Mouse (Mus musculus) CD8-positive naive resting alpha-beta T cell, adult 2 months (primary cell): ENCODE data around the gene Cpne1.

Experiments used
- DNase-seq, 2 experiments: peaks; one replicate each; pipeline ENCODE4 v3.0.0; 2022; ENCODE audit warnings: low read depth in 2 of 2, low spot score in 2 of 2

Cpne1 gene

GRCm38 (mm10) chr2:156079674-156080073, 32.1 kb downstream of the Cpne1 start:
- no peak for DNase-seq

DNA sequence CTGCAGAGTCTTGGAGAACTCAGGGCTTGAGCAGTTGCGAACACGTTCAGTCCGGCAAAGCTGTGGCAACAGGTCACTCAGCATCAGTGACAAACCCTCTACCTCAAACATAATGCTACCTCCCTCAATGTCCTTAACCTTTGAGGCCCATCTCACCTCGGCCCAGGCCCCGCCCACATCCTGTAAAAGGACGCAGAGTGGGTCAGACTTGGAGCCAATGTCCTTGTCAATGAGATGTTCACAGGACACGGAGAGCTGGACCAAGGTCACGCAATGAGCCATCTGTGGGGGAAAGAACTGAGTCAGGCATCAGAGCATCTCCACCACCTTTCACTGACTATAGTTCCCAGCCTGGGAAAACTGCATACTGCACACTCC, 32.6 kb downstream of the Cpne1 start:
- DNase-seq: no peak

GRCm38 (mm10) chr2:156078421-156079182, 33.2 kb downstream of the Cpne1 start:
- no peak for DNase-seq

GRCm38 (mm10) chr2:156077461-156077860, 34.3 kb downstream of the Cpne1 start:
- DNase-seq: no peak

DNA sequence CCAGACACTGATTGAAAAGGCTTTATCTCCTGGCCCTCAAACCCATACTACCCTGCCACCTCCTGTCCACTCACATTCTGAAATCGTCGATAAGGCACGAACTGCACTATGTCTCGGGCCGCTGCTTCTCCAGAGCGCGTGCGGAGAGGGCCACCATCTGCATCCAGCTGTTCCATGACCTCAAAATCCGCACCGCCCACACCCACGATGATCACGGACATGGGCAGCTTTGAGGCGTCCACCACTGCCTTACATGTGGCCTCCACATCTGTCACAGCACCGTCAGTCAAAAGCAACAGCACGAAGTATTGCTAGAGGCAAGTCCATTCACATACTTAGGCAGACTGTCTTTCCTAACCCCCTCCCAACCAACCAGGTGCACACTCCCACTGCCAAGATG, 38.0 kb downstream of the Cpne1 start:
- DNase-seq: no peak

GRCm38 (mm10) chr2:156071236-156071635, 40.5 kb downstream of the Cpne1 start:
- DNase-seq: no peak

DNA sequence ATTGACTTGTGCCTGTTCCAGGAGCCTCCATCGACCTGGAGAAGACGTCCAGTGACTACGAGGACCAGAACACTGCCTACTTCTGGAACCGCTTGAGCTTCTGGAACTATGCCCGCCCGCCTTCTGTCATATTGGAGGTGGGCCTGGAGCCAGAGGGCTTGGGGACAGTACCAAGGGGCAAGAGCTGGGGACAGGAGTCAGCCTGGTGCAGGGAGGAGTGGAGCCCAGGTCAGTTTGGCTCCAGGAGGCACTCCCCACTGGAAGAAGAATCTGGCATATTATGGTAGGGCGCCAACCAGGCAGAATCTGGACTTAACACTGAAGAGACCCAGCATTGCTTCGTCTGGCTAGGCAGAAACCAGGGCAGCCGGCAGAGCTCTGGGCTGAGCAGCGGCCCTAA, 43.8 kb downstream of the Cpne1 start:
- DNase-seq: no peak

DNA sequence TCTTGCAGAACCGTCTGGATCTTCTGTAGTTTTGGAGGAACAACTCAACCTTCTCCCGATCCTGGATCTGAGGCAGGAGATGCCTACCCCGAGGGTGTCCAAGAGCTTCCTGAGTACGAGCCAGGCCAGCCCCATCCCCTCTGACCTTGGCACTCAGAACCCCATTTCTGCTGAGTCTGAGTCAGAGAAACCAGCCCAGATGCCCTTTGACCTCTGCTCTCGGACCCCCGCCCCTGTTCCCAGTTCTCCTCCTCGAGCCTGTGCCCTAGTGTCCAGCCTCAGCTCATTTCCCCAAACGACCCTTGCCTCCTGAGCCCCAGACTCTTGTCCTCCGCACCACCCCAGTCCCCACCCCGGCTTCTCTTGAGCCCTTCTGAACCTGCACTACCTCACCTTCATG, 45.6 kb downstream of the Cpne1 start:
- no peak for DNase-seq

GRCm38 (mm10) chr2:156065099-156066041, 46.4 kb downstream of the Cpne1 start, which contains the start of gene Spag4:
Gene Spag4, plus strand, starts transcription at chr2:156065175.
- peak; percentile 67 to 77 for DNase-seq

DNA sequence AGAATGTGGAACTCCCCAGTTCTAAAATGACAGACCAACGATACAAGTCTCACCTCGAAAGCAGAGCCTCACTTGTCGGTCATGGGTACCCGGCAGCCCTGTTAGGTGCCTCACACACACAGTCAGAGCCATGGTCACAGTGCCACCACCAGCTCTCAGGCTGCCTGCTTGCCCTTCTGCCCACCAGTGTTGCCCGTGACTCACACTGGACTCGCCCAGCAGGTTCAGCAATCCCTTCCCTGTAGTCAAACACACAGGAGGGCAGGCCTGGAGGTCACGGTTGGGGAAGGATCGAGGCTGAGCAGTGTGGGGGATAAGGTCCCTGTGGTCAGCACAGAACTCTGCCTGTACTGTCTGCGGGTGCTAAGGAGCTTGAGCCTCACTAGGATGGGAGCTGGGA, 58.9 kb downstream of the Cpne1 start, which contains the start of gene Fer1l4:
Gene Fer1l4, minus strand, starts transcription at position 132 of the 400 bp plus-strand sequence.
- no peak for DNase-seq

- DNase-seq: no peak
Observed at GRCm38 (mm10) chr2:156047929-156048328, 63.8 kb downstream of the Cpne1 start.

GRCm38 (mm10) chr2:156042903-156043302, 68.9 kb downstream of the Cpne1 start:
- DNase-seq: no peak

GRCm38 (mm10) chr2:156039390-156039789, 72.4 kb downstream of the Cpne1 start:
- no peak for DNase-seq

DNA sequence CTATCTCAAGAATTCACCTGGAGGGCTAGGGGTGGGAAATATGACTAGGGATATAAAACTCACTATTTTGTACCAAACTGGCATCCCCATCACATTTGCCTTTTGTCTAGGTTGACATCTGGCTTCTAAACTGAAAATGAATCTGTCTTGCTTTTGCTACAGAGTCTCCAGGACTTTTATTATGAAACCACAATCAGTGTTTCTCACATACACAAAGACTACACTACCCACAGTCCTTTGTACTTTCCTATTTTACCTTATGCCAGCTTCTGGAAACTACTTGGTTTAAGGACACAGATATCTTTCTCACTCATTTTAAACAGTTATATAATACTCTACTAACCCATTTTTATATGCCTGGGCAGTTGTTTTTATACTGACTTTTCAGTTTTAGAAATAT, 86.3 kb downstream of the Cpne1 start:
- no peak for DNase-seq
